Mouse (Mus musculus) heart, embryonic 14.5 days (tissue): ENCODE results near the gene Dnah17. TPM values are rescaled to one million over a fixed set of nuclear protein-coding genes. Genes with fewer than 3 reads are reported as not detected.

Experiments used
- ATAC-seq: fragments of 200-750 bp; cut with Nextera tagmentation; 2 replicates; pipeline ENCODE4 v1.8.0; 2017; ENCODE audit warnings: low read depth, moderate TSS enrichment; ENCODE audit not compliant: insufficient number of reproducible peaks, insufficient read depth, low FRiP score
- H3K27ac ChIP-seq, 2 experiments: fragments of 200-500 bp in 1 of 2; fragments of 300-500 bp in 1 of 2; sonication (generic) in 1 of 2; replicated peaks in 1 of 2; 2 replicates each; pipeline ENCODE4 v1.5.1; 2012 to 2014; ENCODE audit warnings: low read depth in 2 of 2, low read length in 2 of 2, control low read depth in 1 of 2, mild to moderate bottlenecking in 1 of 2, mixed read lengths in 1 of 2; ENCODE audit not compliant: control insufficient read depth in 1 of 2, insufficient read depth in 1 of 2
- H3K27me3 ChIP-seq: fragments of 300-500 bp; sonication (generic); 2 replicates; pipeline ENCODE4 v1.6.1; 2014; ENCODE audit warnings: mild to moderate bottlenecking, low read length, control low read depth; ENCODE audit not compliant: control insufficient read depth, insufficient read depth
- H3K36me3 ChIP-seq: fragments of 300-500 bp; sonication (generic); 2 replicates; pipeline ENCODE4 v1.6.1; 2014; ENCODE audit warnings: mild to moderate bottlenecking, control low read depth, low read length, mixed read lengths; ENCODE audit not compliant: control insufficient read depth, insufficient read depth
- H3K4me1 ChIP-seq, 2 experiments: fragments of 200-500 bp in 1 of 2; fragments of 300-500 bp in 1 of 2; sonication (generic) in 1 of 2; 2 replicates each; pipeline ENCODE4 v1.6.1; 2012 to 2014; ENCODE audit warnings: low read length in 2 of 2, control low read depth in 1 of 2, mixed read lengths in 1 of 2; ENCODE audit not compliant: control insufficient read depth in 2 of 2, insufficient read depth in 2 of 2
- H3K4me2 ChIP-seq: fragments of 300-500 bp; sonication (generic); 2 replicates; pipeline ENCODE4 v1.6.1; 2014; ENCODE audit warnings: mild to moderate bottlenecking, low read length
- H3K4me3 ChIP-seq, 2 experiments: fragments of 200-500 bp in 1 of 2; fragments of 300-500 bp in 1 of 2; sonication (generic) in 1 of 2; 2 replicates each; pipeline ENCODE4 v1.5.1; 2012 to 2014; ENCODE audit warnings: low read length in 2 of 2, mild to moderate bottlenecking in 2 of 2, control low read depth in 1 of 2, low read depth in 1 of 2, moderate library complexity in 1 of 2; ENCODE audit not compliant: control insufficient read depth in 1 of 2, insufficient read depth in 1 of 2
- H3K9ac ChIP-seq: fragments of 300-500 bp; sonication (generic); 2 replicates; pipeline ENCODE4 v1.6.1; 2014; ENCODE audit warnings: mild to moderate bottlenecking, low read length
- H3K9me3 ChIP-seq: fragments of 300-500 bp; sonication (generic); 2 replicates; pipeline ENCODE4 v1.6.1; 2016; ENCODE audit warnings: low read length, control low read depth; ENCODE audit not compliant: control insufficient read depth
- WGBS: fragments of 180-500 bp; shearing (Covaris S2); extraction: QIAGEN DNeasy Blood & Tissue Kit; methylation state at CpG from one replicate; pipeline ENCODE4 v1.1.7; 2014; 5-methylcytosine and 5-hydroxymethylcytosine counted together
- polyA plus RNA-seq: library from polyadenylated mRNA; unstranded; fragments of >200 nt; fragmentation: Nextera tagmentation; extraction: Ambion mirVana; gene quantifications from 2 replicates; pipeline ENCODE4 v1.2.1, GENCODE M21; 2014

Dnah17 gene
- polyA plus RNA-seq, 1 experiment from 2014 or later: 0.23 TPM

DNA sequence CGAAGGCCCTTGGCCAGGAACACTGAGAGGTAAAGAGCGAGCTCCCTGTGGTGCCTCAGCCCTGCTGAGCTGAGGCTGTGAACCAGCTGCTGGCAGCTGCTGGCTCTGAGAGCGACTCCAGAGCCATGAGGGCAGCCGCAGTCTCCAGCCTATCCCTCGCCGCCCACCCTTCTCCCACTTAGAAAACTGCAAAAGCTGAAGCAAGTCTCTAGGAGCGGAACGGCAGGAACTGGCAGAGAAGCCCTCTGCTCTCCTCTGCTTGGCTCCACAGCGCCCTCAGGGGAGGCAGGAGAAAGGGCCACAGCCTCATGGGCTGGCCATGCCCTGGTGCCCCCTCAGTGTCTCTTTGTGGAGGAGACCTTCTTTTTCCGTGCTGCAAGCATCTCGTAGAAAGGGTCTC, 35.2 kb upstream of the Dnah17 start:
- H3K36me3 ChIP-seq: peaks cover 82% of the 10 kb centered on the region
- WGBS: 56% methylated on average over 11 of the region's 11 CpGs
- H3K4me3 ChIP-seq: no peak overlapping the region
- H3K4me2 ChIP-seq: no peak overlapping the region
- peak overlapping the region; percentile 34 to 61 for H3K27ac ChIP-seq
- no peaks in the 10 kb centered on the region for H3K9me3 ChIP-seq
- no peaks in the 10 kb centered on the region for H3K27me3 ChIP-seq
- H3K9ac ChIP-seq: peak overlapping the region; percentile 47
- no peak for ATAC-seq
- peaks cover 36 to 60% of the 10 kb centered on the region in 2 experiments for H3K4me1 ChIP-seq

DNA sequence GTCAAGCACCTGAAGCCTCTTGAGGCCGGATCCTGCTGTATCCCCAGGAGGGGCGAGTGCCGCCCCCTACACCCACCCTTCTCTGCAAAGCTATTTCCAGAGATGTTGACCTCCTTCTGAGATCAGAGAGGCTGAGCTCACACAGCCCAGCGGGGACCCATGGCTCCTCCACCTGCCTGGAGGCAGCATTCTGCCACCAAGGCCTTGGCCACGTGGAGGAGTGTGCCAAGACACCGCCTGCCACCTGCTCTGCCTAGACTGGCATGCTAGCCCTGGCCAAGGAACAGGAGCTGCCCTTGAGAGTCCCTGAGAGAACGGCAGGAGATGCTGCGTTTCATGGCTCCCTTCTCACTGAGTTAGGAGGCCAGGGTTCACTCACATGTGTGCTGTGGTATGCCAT, 34.1 kb upstream of the Dnah17 start:
- Histone ChIP-seq H3K4me2 (no peak overlapping the region), H3K27ac (no peak overlapping the region)

DNA sequence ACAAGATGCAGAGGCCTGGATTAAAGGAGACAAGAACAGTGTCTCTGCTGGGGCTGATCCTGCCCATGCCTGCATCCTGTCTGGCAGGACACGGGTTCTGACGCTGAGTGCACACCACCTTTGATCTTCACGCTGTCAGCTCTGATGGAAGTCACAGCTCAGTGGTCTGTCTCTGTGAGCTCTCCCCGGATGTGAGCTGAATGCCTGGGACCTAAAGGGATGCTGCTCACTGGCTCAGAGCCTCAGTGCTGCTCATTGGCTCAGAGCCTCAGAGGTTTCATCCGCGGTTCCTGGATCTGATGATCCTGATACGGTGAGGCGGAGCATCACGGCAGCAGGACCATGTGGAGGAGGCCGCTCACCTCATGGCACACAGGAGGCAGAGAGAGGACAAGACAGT, 31.8 kb upstream of the Dnah17 start:
- Histone ChIP-seq H3K27me3 (no peaks in the 10 kb centered on the region), H3K4me1 (peaks cover 28 to 46% of the 10 kb centered on the region in 2 experiments), H3K4me3 (no peak overlapping the region), H3K9me3 (no peaks in the 10 kb centered on the region), H3K27ac (peak overlapping the region in 1 of 2 experiments; percentile 80; a peak in 2 of 4 replicates), H3K36me3 (peaks cover 50% of the 10 kb centered on the region), H3K9ac (no peak overlapping the region), H3K4me2 (no peak overlapping the region)
- ATAC-seq: no peak
- 43% methylated on average over 10 of the region's 10 CpGs for WGBS

More for the DNA sequence above, 34.1 kb upstream of the Dnah17 start:
- Histone ChIP-seq H3K4me1 (peaks cover 35 to 58% of the 10 kb centered on the region in 2 experiments), H3K9me3 (no peaks in the 10 kb centered on the region), H3K27me3 (no peaks in the 10 kb centered on the region), H3K36me3 (peaks cover 71% of the 10 kb centered on the region), H3K9ac (no peak overlapping the region), H3K4me3 (no peak overlapping the region)
- WGBS: 71% methylated on average over 8 of the region's 8 CpGs
- ATAC-seq: no peak

DNA sequence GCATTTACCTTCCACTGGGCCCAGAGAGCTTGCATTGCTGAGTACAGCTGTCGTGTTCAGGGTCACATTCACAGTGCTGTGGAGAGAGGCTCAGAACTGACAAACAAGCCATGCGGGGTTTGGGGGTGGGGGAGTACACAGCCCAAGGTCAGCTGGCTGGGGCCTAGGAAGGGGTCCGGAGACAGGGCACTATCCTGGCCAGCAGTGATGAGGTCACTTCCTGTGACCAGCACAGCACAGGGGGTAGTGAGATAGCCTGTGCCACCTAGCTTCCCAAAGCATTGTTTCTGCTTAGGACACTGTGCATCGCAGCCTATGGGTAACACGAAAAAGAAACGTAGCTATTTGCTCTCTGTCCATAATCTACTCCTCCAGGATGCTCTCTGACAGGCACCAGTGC, 30.8 kb upstream of the Dnah17 start:
- Histone ChIP-seq H3K27ac (peak overlapping the region; percentile 80 to 92), H3K9ac (0 out of 2 replicates have a peak overlapping the region, but pooled peaks have one; percentile 1)
- peak; percentile 38; the same call in 1 of the 2 replicates for ATAC-seq

DNA sequence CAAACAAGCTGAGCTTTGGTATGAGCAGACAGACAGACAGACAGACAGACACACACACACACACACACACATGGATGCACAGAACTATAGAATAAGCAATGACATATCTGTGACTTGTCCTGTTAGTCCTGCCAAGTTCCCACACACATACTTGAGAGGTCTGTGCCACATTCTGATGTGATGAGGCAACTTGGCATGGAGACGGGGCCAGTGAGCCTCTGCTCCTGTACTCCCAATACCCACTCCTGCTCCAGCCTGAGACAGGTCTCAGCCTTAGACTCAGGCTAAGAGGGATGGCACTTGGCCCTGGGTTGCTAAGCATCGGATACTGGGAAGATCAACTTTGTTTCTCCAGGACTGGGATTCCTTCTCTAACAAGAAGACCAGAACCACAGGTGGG, 30.3 kb upstream of the Dnah17 start:
- H3K4me3 ChIP-seq: no peak overlapping the region

More for the DNA sequence above, 30.8 kb upstream of the Dnah17 start:
- H3K4me2 ChIP-seq: no peak overlapping the region
- H3K36me3 ChIP-seq: peaks cover 40% of the 10 kb centered on the region
- H3K27me3 ChIP-seq: no peaks in the 10 kb centered on the region
- H3K4me1 ChIP-seq: peaks cover 24 to 37% of the 10 kb centered on the region in 2 experiments
- no peaks in the 10 kb centered on the region for H3K9me3 ChIP-seq
- H3K4me3 ChIP-seq: no peak overlapping the region
- WGBS: 52% methylated on average over 6 of the region's 6 CpGs

DNA sequence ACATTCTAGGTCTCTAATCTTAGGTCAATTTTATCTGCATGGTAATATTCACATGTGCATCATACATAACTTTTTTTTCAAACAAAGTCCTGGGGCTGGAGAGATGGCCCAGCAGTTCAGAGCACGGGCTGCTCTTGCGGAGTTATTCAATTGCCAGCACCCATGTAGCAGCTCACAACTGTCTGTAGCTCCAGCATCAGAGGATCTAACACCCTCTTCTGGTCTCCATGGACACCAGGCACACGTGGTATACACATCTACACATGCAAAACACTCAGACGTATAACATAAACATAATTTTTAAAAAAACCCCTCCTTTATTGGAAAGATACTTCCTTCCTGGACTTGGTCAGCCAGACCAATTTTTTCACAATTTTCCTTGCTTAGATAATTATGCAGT, 28.3 kb upstream of the Dnah17 start:
- WGBS: 62% methylated on average over 4 of the region's 4 CpGs
- Histone ChIP-seq H3K27ac (no peak overlapping the region), H3K4me3 (no peak overlapping the region), H3K4me2 (no peak overlapping the region), H3K9me3 (peaks cover 7% of the 10 kb centered on the region; the same call in 1 of the 2 replicates), H3K9ac (no peak overlapping the region), H3K27me3 (no peaks in the 10 kb centered on the region), H3K36me3 (peaks cover 16% of the 10 kb centered on the region), H3K4me1 (peaks cover 18 to 27% of the 10 kb centered on the region in 2 experiments)
- no peak for ATAC-seq

More for the DNA sequence above, 30.3 kb upstream of the Dnah17 start:
- WGBS: 25% methylated on average over 2 of the region's 2 CpGs
- Histone ChIP-seq H3K9me3 (peaks cover 4% of the 10 kb centered on the region; the same call in 1 of the 2 replicates), H3K36me3 (peaks cover 35% of the 10 kb centered on the region), H3K9ac (0 out of 2 replicates have a peak overlapping the region, but pooled peaks have one; percentile 1), H3K27ac (peak overlapping the region; percentile 80 to 92), H3K4me2 (no peak overlapping the region), H3K4me1 (peaks cover 21 to 33% of the 10 kb centered on the region in 2 experiments), H3K27me3 (no peaks in the 10 kb centered on the region)
- ATAC-seq: 0 out of 2 replicates have a peak, but pooled peaks have one; percentile 49

DNA sequence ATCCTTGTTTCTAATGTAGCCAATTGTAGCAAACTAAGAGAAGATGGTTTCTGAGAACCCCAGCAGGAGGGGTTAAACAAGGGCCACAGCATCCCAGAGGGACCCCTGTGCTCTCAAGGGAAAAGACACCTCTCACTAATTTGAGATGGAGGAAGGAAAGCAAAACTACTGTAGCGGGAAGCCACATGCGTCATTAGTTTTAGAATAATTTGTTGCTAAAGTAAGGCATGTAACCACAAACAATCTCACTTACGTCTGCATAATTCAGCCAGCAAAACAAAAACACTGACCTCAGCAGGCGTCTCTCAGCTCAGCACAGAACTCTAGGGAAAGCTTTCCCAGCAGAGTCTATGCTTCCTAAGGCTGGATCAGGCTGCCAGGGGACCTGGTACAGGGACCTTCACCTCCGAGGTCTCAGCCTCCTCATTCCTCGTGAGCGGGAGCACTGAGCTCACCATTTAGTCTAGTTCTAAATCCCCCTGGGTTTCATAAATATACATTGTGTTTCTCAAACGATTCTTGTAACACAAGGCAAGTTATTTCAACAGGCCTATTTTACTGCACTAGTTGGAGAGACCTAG, 26.1 kb upstream of the Dnah17 start:
- WGBS: 83% methylated on average over 8 of the region's 8 CpGs
- H3K9ac ChIP-seq: no peak overlapping the region
- no peak for ATAC-seq

More for the DNA sequence above, 26.1 kb upstream of the Dnah17 start:
- H3K4me1 ChIP-seq: peaks cover 22 to 37% of the 10 kb centered on the region in 2 experiments
- no peaks in the 10 kb centered on the region for H3K36me3 ChIP-seq
- H3K27ac ChIP-seq: no peak overlapping the region
- no peak overlapping the region for H3K4me3 ChIP-seq
- no peaks in the 10 kb centered on the region for H3K27me3 ChIP-seq
- H3K9me3 ChIP-seq: peaks cover 7% of the 10 kb centered on the region; the same call in 1 of the 2 replicates
- H3K4me2 ChIP-seq: no peak overlapping the region
